Mouse (Mus musculus) kidney, embryonic 16.5 days (tissue): Measurements from ENCODE around the gene H2-Eb1. TPM values are rescaled to one million over a fixed set of nuclear protein-coding genes. Genes with fewer than 3 reads are reported as not detected.

Experiments used
- ATAC-seq: fragments of 200-750 bp; cut with Nextera tagmentation; 2 replicates; pipeline ENCODE4 v1.8.0; 2017; ENCODE audit warnings: moderate TSS enrichment; ENCODE audit not compliant: low FRiP score, low TSS enrichment
- H3K27ac ChIP-seq: fragments of 300-500 bp; sonication (generic); 2 replicates; pipeline ENCODE4 v1.5.1; 2014; ENCODE audit warnings: low read length
- H3K27me3 ChIP-seq: fragments of 300-500 bp; sonication (generic); 2 replicates; pipeline ENCODE4 v1.6.1; 2014; ENCODE audit warnings: low read length, control low read depth, mixed read lengths; ENCODE audit not compliant: insufficient read depth
- H3K36me3 ChIP-seq: fragments of 300-500 bp; sonication (generic); 2 replicates; pipeline ENCODE4 v1.6.1; 2014; ENCODE audit warnings: low read length, control low read depth, mixed read lengths; ENCODE audit not compliant: insufficient read depth
- H3K4me1 ChIP-seq: fragments of 300-500 bp; sonication (generic); 2 replicates; pipeline ENCODE4 v1.6.1; 2014; ENCODE audit warnings: low read length, control low read depth, mixed read lengths; ENCODE audit not compliant: insufficient read depth
- H3K4me2 ChIP-seq: fragments of 300-500 bp; sonication (generic); replicated peaks from 2 replicates; pipeline ENCODE4 v1.6.1; 2014; ENCODE audit warnings: low read depth, low read length
- H3K4me3 ChIP-seq: fragments of 300-500 bp; sonication (generic); 2 replicates; pipeline ENCODE4 v1.5.1; 2014; ENCODE audit warnings: mild to moderate bottlenecking, low read length
- H3K9ac ChIP-seq: fragments of 300-500 bp; sonication (generic); replicated peaks from 2 replicates; pipeline ENCODE4 v1.6.1; 2014; ENCODE audit warnings: low read length
- H3K9me3 ChIP-seq: fragments of 300-500 bp; sonication (generic); 2 replicates; pipeline ENCODE4 v1.6.1; 2016; ENCODE audit warnings: low read length, control low read depth
- WGBS: fragments of 180-500 bp; shearing (Covaris S2); extraction: QIAGEN DNeasy Blood & Tissue Kit; methylation state at CpG from one replicate; pipeline ENCODE4 v1.1.7; 2014; 5-methylcytosine and 5-hydroxymethylcytosine counted together
- polyA plus RNA-seq: library from polyadenylated mRNA; unstranded; fragments of >200 nt; fragmentation: Nextera tagmentation; extraction: Ambion mirVana; gene quantifications from 2 replicates; pipeline ENCODE4 v1.2.1, GENCODE M21; 2015

The H2-Eb1 gene
- polyA plus RNA-seq, 1 experiment from 2014 or later = 8.4 TPM

GRCm38 (mm10) chr17:34362954-34363546 lies 57.4 kb downstream of the H2-Eb1 start:
- no peaks in the 10 kb centered on the region for H3K4me1 ChIP-seq
- WGBS = 83% methylated on average over 15 of the region's 15 CpGs
- no peak for ATAC-seq

DNA sequence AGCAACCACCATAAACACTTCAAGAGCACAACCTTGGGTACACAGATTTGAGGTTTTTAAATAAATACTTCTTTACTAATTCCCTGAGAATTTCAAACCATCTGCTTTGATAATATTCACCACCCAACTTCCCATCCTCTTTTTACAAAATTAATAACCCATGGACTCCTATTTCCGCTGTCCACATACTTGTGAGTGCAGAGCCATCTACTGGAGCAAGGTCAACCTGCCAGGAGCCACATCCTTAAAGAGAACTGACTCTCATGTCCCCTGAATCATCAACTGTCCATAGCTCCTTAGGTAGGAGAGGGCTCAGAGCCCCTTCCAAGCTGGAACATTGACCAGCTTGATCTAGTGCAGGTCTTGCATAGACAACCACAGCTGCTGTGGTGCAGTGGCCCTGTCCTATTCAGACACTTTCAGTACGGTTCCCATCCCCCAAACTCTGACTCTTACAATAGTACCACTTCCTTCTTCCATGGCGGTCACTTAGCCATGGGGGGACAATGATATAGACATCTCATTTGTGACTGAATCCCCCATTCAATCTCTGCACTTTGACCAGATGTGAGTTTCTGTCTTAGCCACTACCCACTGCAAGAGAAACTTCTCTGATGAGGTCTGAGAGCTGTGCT lies 58.1 kb downstream of the H2-Eb1 start:
- WGBS = 83% methylated on average over 3 of the region's 3 CpGs
- Histone ChIP-seq H3K27ac (no peak overlapping the region), H3K4me2 (no peak overlapping the region), H3K36me3 (no peaks in the 10 kb centered on the region), H3K4me1 (no peaks in the 10 kb centered on the region), H3K9me3 (no peaks in the 10 kb centered on the region), H3K27me3 (no peaks in the 10 kb centered on the region), H3K4me3 (no peak overlapping the region), H3K9ac (no peak overlapping the region)
- ATAC-seq = no peak

More at GRCm38 (mm10) chr17:34362954-34363546, 57.4 kb downstream of the H2-Eb1 start:
- Histone ChIP-seq H3K27ac (no peak overlapping the region), H3K27me3 (no peaks in the 10 kb centered on the region), H3K9ac (no peak overlapping the region), H3K4me3 (no peak overlapping the region), H3K36me3 (no peaks in the 10 kb centered on the region), H3K4me2 (no peak overlapping the region), H3K9me3 (no peaks in the 10 kb centered on the region)

DNA sequence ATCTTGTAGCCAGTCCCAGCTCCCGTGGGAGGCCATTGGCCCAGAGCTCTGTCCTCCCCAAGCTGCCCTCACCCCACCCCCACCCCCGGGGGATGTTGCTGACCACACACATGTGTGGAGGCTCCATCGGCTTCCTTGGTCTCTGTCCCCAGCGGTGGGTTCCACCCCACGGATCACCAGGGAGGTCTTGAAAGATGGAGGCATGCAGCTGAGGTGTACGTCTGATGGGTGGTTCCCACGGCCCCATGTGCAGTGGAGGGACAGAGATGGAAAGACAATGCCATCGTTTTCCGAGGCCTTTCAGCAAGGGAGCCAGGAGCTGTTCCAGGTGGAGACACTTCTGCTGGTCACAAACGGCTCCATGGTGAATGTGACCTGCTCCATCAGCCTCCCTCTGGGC lies 59.4 kb downstream of the H2-Eb1 start:
- Histone ChIP-seq H3K27ac (no peak overlapping the region), H3K4me1 (no peaks in the 10 kb centered on the region), H3K27me3 (no peaks in the 10 kb centered on the region), H3K4me2 (no peak overlapping the region), H3K4me3 (no peak overlapping the region), H3K9ac (no peak overlapping the region), H3K36me3 (no peaks in the 10 kb centered on the region), H3K9me3 (no peaks in the 10 kb centered on the region)
- no peak for ATAC-seq
- 65% methylated on average over 10 of the region's 10 CpGs for WGBS

Other genes with a start within 250 kb of the H2-Eb1 start
- gene H2-Oa, start 213.5 kb upstream of the H2-Eb1 start, polyA plus RNA-seq = 0.52 and 0.82 TPM in 2 replicates
- 18.3 and 19.0 TPM in 2 replicates for gene H2-DMa, start 186.3 kb upstream of the H2-Eb1 start, polyA plus RNA-seq
- gene Brd2, start 183.2 kb upstream of the H2-Eb1 start, polyA plus RNA-seq = 117 and 134 TPM in 2 replicates
- gene H2-DMb2, start 162.6 kb upstream of the H2-Eb1 start, polyA plus RNA-seq = 24.5 and 30.3 TPM in 2 replicates
- 7.2 and 8.6 TPM in 2 replicates for gene H2-DMb1, start 152.8 kb upstream of the H2-Eb1 start, polyA plus RNA-seq
- 4.7 and 5.5 TPM in 2 replicates for gene Tap1, start 118.3 kb upstream of the H2-Eb1 start, polyA plus RNA-seq
- gene Psmb9, start 118.1 kb upstream of the H2-Eb1 start, polyA plus RNA-seq = 2.0 and 2.4 TPM in 2 replicates
- 6.4 and 7.2 TPM in 2 replicates for gene Psmb8, start 108.1 kb upstream of the H2-Eb1 start, polyA plus RNA-seq
- 5.2 and 5.8 TPM in 2 replicates for gene Tap2, start 102.3 kb upstream of the H2-Eb1 start, polyA plus RNA-seq
- gene H2-Ob, start 67.0 kb upstream of the H2-Eb1 start, polyA plus RNA-seq = 0.14 and 0.27 TPM in 2 replicates
- 31.6 and 37.9 TPM in 2 replicates for gene H2-Ab1, start 48.2 kb upstream of the H2-Eb1 start, polyA plus RNA-seq
- gene H2-Aa, start 18.0 kb upstream of the H2-Eb1 start, polyA plus RNA-seq = 2.6 and 3.3 TPM in 2 replicates
- gene H2-Eb2, start 19.8 kb downstream of the H2-Eb1 start, polyA plus RNA-seq = 0.04 TPM in 1 of 2 replicates, not detected in the other
- not detected in 2 replicates for gene Btnl2, start 49.0 kb downstream of the H2-Eb1 start, polyA plus RNA-seq
- not detected in 2 replicates for gene Btnl1, start 71.3 kb downstream of the H2-Eb1 start, polyA plus RNA-seq
- 0.23 and 0.74 TPM in 2 replicates for gene BC051142, start 93.0 kb downstream of the H2-Eb1 start, polyA plus RNA-seq
- gene Btnl4, start 171.5 kb downstream of the H2-Eb1 start, polyA plus RNA-seq = not detected in 2 replicates
- not detected in 2 replicates for gene Btnl6, start 211.5 kb downstream of the H2-Eb1 start, polyA plus RNA-seq